Mouse (Mus musculus) leukemia stem cell, adult 10-12 weeks (primary cell): ENCODE results near the gene Olfr611. TPM values are rescaled to one million over a fixed set of nuclear protein-coding genes. Genes with fewer than 3 reads are reported as not detected.

Experiments
- polyA plus RNA-seq: library from polyadenylated mRNA; stranded (reverse); fragments of >175 nt; gene quantifications from 2 replicates; pipeline ENCODE4 v1.2.3, GENCODE M21; 2012; ENCODE audit warnings: low replicate concordance

The Olfr611 gene
- polyA plus RNA-seq, result not detected in 2 replicates

GRCm38 (mm10) chr7:103520746-103521145 is at the start of gene Olfr611:
TSS of gene Olfr611 (minus strand) at chr7:103520846.

DNA sequence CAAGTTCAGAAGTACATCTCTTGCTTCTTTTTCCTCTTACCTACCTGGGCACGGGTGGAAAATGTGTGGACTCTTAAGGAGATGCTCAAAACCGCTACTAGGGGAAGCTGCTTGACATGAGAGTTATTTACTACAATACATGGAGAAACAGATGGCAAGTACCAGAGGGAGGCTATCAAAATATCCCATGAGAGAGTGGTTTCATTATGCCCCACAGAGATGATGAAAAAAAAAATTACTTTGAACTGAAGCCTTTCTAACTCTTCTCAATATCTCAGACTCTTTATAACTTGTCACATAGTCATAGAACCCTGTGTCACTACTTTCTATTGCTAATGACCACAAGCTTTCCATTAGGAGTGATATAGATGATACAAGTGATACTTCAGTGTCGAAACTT is 48.4 kb upstream of the Olfr611 start, which contains the start of gene Olfr616:
Gene Olfr616 (minus strand): TSS at position 101 of the 400 bp plus-strand sequence.

DNA sequence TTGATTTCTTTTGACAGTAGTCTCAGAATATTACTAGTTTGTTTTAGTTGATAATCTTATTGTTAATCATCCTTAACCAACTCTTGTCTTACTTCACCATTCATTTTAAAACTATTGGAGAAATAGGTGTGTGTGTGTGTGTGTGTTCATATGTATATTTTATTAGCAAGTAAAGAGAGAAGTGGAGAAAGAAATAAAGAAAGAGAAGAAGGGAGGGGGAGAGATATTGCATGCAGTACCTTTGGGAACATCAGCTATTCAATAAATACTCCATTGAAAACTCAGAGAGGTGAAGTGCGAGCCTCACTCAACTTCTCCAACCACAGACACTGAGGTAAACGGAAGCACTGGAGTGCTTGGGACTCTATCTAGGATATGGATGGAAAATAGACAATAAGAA is 35.1 kb upstream of the Olfr611 start, which contains the start of gene Olfr615:
Gene Olfr615 (plus strand): TSS at position 301 of the 400 bp plus-strand sequence.

DNA sequence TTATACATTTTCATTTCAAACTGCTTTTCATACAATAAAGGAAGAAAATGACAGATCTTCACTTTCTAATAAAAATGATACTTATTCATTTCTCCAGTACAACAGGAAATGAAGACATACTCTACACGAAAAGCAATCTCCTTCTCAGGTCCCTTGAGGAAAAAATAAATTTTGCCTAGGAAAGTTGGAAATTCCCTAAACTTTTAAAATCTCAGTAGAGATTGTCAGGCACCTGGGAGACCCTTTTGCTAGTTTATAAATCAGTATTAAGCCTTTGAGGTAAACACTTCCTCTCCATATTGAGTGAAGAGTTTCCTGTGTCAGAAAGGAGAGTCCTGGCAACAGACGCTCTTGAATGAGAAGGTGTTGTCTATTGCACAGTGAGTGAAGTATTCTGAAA is 27.1 kb upstream of the Olfr611 start, which contains the start of gene Olfr613:
Gene Olfr613 (plus strand): TSS at position 301 of the 400 bp plus-strand sequence.

GRCm38 (mm10) chr7:103542617-103543016 is 22.0 kb upstream of the Olfr611 start, which contains the start of gene Olfr612:
TSS of gene Olfr612 (minus strand) at chr7:103542717.

GRCm38 (mm10) chr7:103512022-103512421 is 8.6 kb downstream of the Olfr611 start, which contains the start of gene Olfr610:
TSS of gene Olfr610 (minus strand) at chr7:103512122.

DNA sequence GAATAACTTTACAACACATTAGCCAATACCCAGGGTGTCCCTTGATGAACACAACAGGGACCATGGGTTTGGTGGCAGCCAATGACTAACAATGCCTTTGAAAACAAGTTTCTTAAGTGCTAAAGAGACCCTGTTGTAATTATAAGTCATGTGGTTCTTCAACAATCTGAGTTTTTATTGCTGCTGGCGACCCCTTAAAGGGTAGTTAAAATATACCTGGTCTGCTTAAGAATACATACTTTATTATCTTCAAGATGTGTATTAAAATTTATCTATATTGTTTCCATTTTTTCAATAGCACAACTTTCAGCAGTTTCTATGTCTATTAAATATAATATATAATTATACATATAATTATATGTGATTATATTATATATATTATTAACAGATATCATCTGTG is 22.7 kb downstream of the Olfr611 start, which contains the start of gene Olfr609:
Gene Olfr609 (minus strand): TSS at position 101 of the 400 bp plus-strand sequence.

DNA sequence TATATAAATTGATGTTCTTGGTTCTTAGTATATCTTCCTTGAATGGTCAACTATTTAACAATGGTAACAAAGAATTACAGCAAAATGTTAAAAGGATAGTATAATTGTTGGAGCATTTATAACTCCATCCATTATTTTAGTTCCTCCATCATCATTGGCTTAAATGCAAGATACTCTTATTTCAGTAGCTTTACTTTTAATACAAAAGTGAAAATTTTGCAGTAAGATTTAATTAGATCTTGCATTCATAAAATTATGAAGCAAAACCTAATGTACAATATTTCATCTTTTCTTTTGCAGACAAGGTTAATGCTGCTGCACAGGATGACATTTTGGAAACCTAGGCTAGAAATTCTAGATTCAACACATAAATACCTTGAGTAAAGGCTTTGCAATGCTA is 51.1 kb downstream of the Olfr611 start, which contains the start of gene Olfr608:
Gene Olfr608 (plus strand): TSS at position 301 of the 400 bp plus-strand sequence.

Other genes starting within 250 kb of the Olfr611 start
- not detected in 2 replicates for gene Olfr596, start 215.2 kb downstream of the Olfr611 start, polyA plus RNA-seq
- not detected in 2 replicates for gene Olfr597, start 204.5 kb downstream of the Olfr611 start, polyA plus RNA-seq
- gene Olfr598, start 197.3 kb downstream of the Olfr611 start, polyA plus RNA-seq, result not detected in 2 replicates
- gene Olfr599, start 184.9 kb downstream of the Olfr611 start, polyA plus RNA-seq, result not detected in 2 replicates
- 0.05 TPM in 1 of 2 replicates, not detected in the other for gene Olfr600, start 171.2 kb downstream of the Olfr611 start, polyA plus RNA-seq
- not detected in 2 replicates for gene Olfr601, start 158.2 kb downstream of the Olfr611 start, polyA plus RNA-seq
- gene Olfr603, start 134.7 kb downstream of the Olfr611 start, polyA plus RNA-seq, result not detected in 2 replicates
- not detected in 2 replicates for gene Usp17lc, start 105.8 kb downstream of the Olfr611 start, polyA plus RNA-seq
- not detected in 2 replicates for gene Olfr605, start 75.4 kb downstream of the Olfr611 start, polyA plus RNA-seq
- not detected in 2 replicates for gene Olfr606, start 71.8 kb downstream of the Olfr611 start, polyA plus RNA-seq
- gene Olfr607, start 56.7 kb downstream of the Olfr611 start, polyA plus RNA-seq, result not detected in 2 replicates
- gene Olfr608, start 51.0 kb downstream of the Olfr611 start, polyA plus RNA-seq, result not detected in 2 replicates
- not detected in 2 replicates for gene Olfr609, start 22.8 kb downstream of the Olfr611 start, polyA plus RNA-seq
- not detected in 2 replicates for gene Olfr610, start 8.7 kb downstream of the Olfr611 start, polyA plus RNA-seq
- gene Olfr612, start 21.9 kb upstream of the Olfr611 start, polyA plus RNA-seq, result not detected in 2 replicates
- not detected in 2 replicates for gene Olfr613, start 27.2 kb upstream of the Olfr611 start, polyA plus RNA-seq
- gene Olfr615, start 35.2 kb upstream of the Olfr611 start, polyA plus RNA-seq, result not detected in 2 replicates
- gene Olfr616, start 48.3 kb upstream of the Olfr611 start, polyA plus RNA-seq, result not detected in 2 replicates
- not detected in 2 replicates for gene Olfr617, start 52.2 kb upstream of the Olfr611 start, polyA plus RNA-seq
- not detected in 2 replicates for gene Olfr618, start 69.3 kb upstream of the Olfr611 start, polyA plus RNA-seq
- not detected in 2 replicates for gene Olfr619, start 79.7 kb upstream of the Olfr611 start, polyA plus RNA-seq
- gene Olfr620, start 91.7 kb upstream of the Olfr611 start, polyA plus RNA-seq, result not detected in 2 replicates
- not detected in 2 replicates for gene Olfr622, start 121.9 kb upstream of the Olfr611 start, polyA plus RNA-seq
- gene Olfr623, start 142.9 kb upstream of the Olfr611 start, polyA plus RNA-seq, result not detected in 2 replicates
- not detected in 2 replicates for gene Olfr624, start 150.3 kb upstream of the Olfr611 start, polyA plus RNA-seq
- not detected in 2 replicates for gene Olfr625-ps1, start 161.9 kb upstream of the Olfr611 start, polyA plus RNA-seq
- not detected in 2 replicates for gene Olfr243, start 193.8 kb upstream of the Olfr611 start, polyA plus RNA-seq
- gene Olfr628, start 209.5 kb upstream of the Olfr611 start, polyA plus RNA-seq, result not detected in 2 replicates
- gene Olfr629, start 224.1 kb upstream of the Olfr611 start, polyA plus RNA-seq, result not detected in 2 replicates
- gene Olfr630, start 236.5 kb upstream of the Olfr611 start, polyA plus RNA-seq, result not detected in 2 replicates